Mouse (Mus musculus) MEL (cell line): ENCODE results near the gene Isca1. TPM values are rescaled to one million over a fixed set of nuclear protein-coding genes. Genes with fewer than 3 reads are reported as not detected.

ENCODE experiments used
- DNase-seq: peaks from one replicate; pipeline ENCODE4 v3.0.0; 2011; ENCODE audit warnings: low read depth, low spot score
- H3K27ac ChIP-seq: 2 replicates; pipeline ENCODE4 v1.5.1; 2012; ENCODE audit warnings: low read depth, mild to moderate bottlenecking, control low read depth, low read length, moderate library complexity; ENCODE audit not compliant: control insufficient read depth
- H3K27me3 ChIP-seq, 2 experiments: fragments of 150-350 bp in 1 of 2; sonication (generic) in 1 of 2; 2 replicates each; pipeline ENCODE4 v1.6.1; 2012; ENCODE audit warnings: low read length in 2 of 2, mild to moderate bottlenecking in 2 of 2, improper control_type of control experiment in 1 of 2, moderate library complexity in 1 of 2; ENCODE audit not compliant: insufficient read depth in 2 of 2, control insufficient read depth in 1 of 2
- H3K36me3 ChIP-seq, 2 experiments: 2 replicates each; pipeline ENCODE4 v1.6.1; 2012 to 2014; ENCODE audit warnings: low read length in 2 of 2, improper control_type of control experiment in 1 of 2, inconsistent platforms in 1 of 2, mild to moderate bottlenecking in 1 of 2; ENCODE audit not compliant: insufficient read depth in 2 of 2, control insufficient read depth in 1 of 2
- H3K4me1 ChIP-seq, 2 experiments: fragments of 150-350 bp in 1 of 2; sonication (generic) in 1 of 2; 2 replicates each; pipeline ENCODE4 v1.6.1; 2012; ENCODE audit warnings: low read length in 2 of 2, improper control_type of control experiment in 1 of 2, mild to moderate bottlenecking in 1 of 2; ENCODE audit not compliant: insufficient read depth in 2 of 2, control insufficient read depth in 1 of 2
- H3K4me3 ChIP-seq, 2 experiments: fragments of 150-350 bp in 1 of 2; sonication (generic) in 1 of 2; 2 replicates each; pipeline ENCODE4 v1.5.1; 2012; ENCODE audit warnings: low read depth in 2 of 2, low read length in 2 of 2, mild to moderate bottlenecking in 2 of 2, moderate library complexity in 2 of 2, control low read depth in 1 of 2, improper control_type of control experiment in 1 of 2; ENCODE audit not compliant: control insufficient read depth in 1 of 2, insufficient read depth in 1 of 2
- H3K79me2 ChIP-seq: 2 replicates; pipeline ENCODE4 v1.6.1; 2012; ENCODE audit warnings: mild to moderate bottlenecking, low read length, moderate library complexity; ENCODE audit not compliant: control insufficient read depth, poor library complexity, insufficient read depth
- H3K9ac ChIP-seq: 2 replicates; pipeline ENCODE4 v1.6.1; 2012; ENCODE audit warnings: low read depth, mild to moderate bottlenecking, control low read depth, low read length, moderate library complexity; ENCODE audit not compliant: control insufficient read depth, poor library complexity, severe bottlenecking
- H3K9me3 ChIP-seq: fragments of 150-350 bp; sonication (generic); replicated peaks from 2 replicates; pipeline ENCODE4 v1.6.1; 2012; ENCODE audit warnings: mild to moderate bottlenecking, low read length, improper control_type of control experiment, moderate library complexity; ENCODE audit not compliant: insufficient read depth
- BHLHE40 ChIP-seq: IDR thresholded peaks from 2 replicates; pipeline ENCODE4 v1.6.1; 2012; ENCODE audit warnings: low read depth, mild to moderate bottlenecking, inconsistent platforms, low read length, improper control_type of control experiment, borderline replicate concordance
- CHD1 ChIP-seq: IDR thresholded peaks from 2 replicates; pipeline ENCODE4 v1.6.1; 2012; ENCODE audit warnings: low read depth, mild to moderate bottlenecking, inconsistent platforms, low read length, improper control_type of control experiment
- CHD2 ChIP-seq: IDR thresholded peaks from 2 replicates; pipeline ENCODE4 v1.6.1; 2011; ENCODE audit warnings: low read length, improper control_type of control experiment
- CTCF ChIP-seq, 3 experiments: IDR thresholded peaks in 2 of 3; conservative IDR thresholded peaks in 1 of 3; 2 replicates each; pipeline ENCODE4 v1.5.1; 2011 to 2012; ENCODE audit warnings: low read length in 3 of 3, low read depth in 2 of 3, mild to moderate bottlenecking in 2 of 3, improper control_type of control experiment in 1 of 3, inconsistent platforms in 1 of 3, mixed read lengths in 1 of 3, moderate library complexity in 1 of 3; ENCODE audit not compliant: control insufficient read depth in 1 of 3, insufficient read depth in 1 of 3, poor library complexity in 1 of 3, severe bottlenecking in 1 of 3
- E2F4 ChIP-seq: IDR thresholded peaks from 2 replicates; pipeline ENCODE4 v1.6.1; 2011; ENCODE audit warnings: low read depth, low read length, improper control_type of control experiment, borderline replicate concordance
- ELF1 ChIP-seq: IDR thresholded peaks from 2 replicates; pipeline ENCODE4 v1.6.1; 2014; ENCODE audit warnings: low read depth, mild to moderate bottlenecking, inconsistent platforms, low read length, improper control_type of control experiment, moderate library complexity
- EP300 ChIP-seq, 2 experiments: IDR thresholded peaks; 2 replicates each; pipeline ENCODE4 v1.6.1; 2011; ENCODE audit warnings: improper control_type of control experiment in 2 of 2, low read length in 2 of 2, low read depth in 1 of 2, mild to moderate bottlenecking in 1 of 2
- ETS1 ChIP-seq: IDR thresholded peaks from 2 replicates; pipeline ENCODE4 v1.6.1; 2012; ENCODE audit warnings: low read depth, mild to moderate bottlenecking, inconsistent platforms, low read length, improper control_type of control experiment, moderate library complexity
- GABPA ChIP-seq: IDR thresholded peaks from 2 replicates; pipeline ENCODE4 v1.6.1; 2012; ENCODE audit warnings: low read depth, mild to moderate bottlenecking, inconsistent platforms, low read length, improper control_type of control experiment, moderate library complexity
- GATA1 ChIP-seq: IDR thresholded peaks from 2 replicates; pipeline ENCODE4 v1.6.1; 2011; ENCODE audit warnings: low read depth, low read length, improper control_type of control experiment
- HCFC1 ChIP-seq: IDR thresholded peaks from 2 replicates; pipeline ENCODE4 v1.6.1; 2012; ENCODE audit warnings: low read depth, mild to moderate bottlenecking, inconsistent platforms, low read length, improper control_type of control experiment, moderate library complexity
- JUND ChIP-seq: IDR thresholded peaks from 2 replicates; pipeline ENCODE4 v1.6.1; 2011; ENCODE audit warnings: low read depth, mild to moderate bottlenecking, improper control_type of control experiment, low read length
- MAFK ChIP-seq: IDR thresholded peaks from 2 replicates; pipeline ENCODE4 v1.6.1; 2011; ENCODE audit warnings: low read depth, mild to moderate bottlenecking, low read length, improper control_type of control experiment, borderline replicate concordance
- MAX ChIP-seq: IDR thresholded peaks from 2 replicates; pipeline ENCODE4 v1.6.1; 2011; ENCODE audit warnings: low read length, improper control_type of control experiment
- MAZ ChIP-seq: IDR thresholded peaks from 2 replicates; pipeline ENCODE4 v1.6.1; 2012; ENCODE audit warnings: low read depth, mild to moderate bottlenecking, inconsistent platforms, low read length, improper control_type of control experiment
- MEF2A ChIP-seq: IDR thresholded peaks from 2 replicates; pipeline ENCODE4 v1.6.1; 2014; ENCODE audit warnings: low read depth, mild to moderate bottlenecking, inconsistent platforms, low read length, improper control_type of control experiment; ENCODE audit not compliant: poor library complexity, insufficient replicate concordance, severe bottlenecking; ENCODE audit errors: extremely low read depth
- MXI1 ChIP-seq: IDR thresholded peaks from 2 replicates; pipeline ENCODE4 v1.6.1; 2011; ENCODE audit warnings: mild to moderate bottlenecking, low read depth, low read length, improper control_type of control experiment
- MYC ChIP-seq: IDR thresholded peaks from 2 replicates; pipeline ENCODE4 v1.6.1; 2011; ENCODE audit warnings: low read depth, mild to moderate bottlenecking, low read length, improper control_type of control experiment, moderate library complexity
- NRF1 ChIP-seq: IDR thresholded peaks from 2 replicates; pipeline ENCODE4 v1.6.1; 2014; ENCODE audit warnings: low read depth, mild to moderate bottlenecking, inconsistent platforms, low read length, improper control_type of control experiment, moderate library complexity; ENCODE audit not compliant: poor library complexity, insufficient read depth, severe bottlenecking
- POLR2A ChIP-seq, 2 experiments: IDR thresholded peaks; 2 replicates each; pipeline ENCODE4 v1.6.1; 2011 to 2012; ENCODE audit warnings: low read length in 2 of 2, mild to moderate bottlenecking in 2 of 2, control low read depth in 1 of 2, improper control_type of control experiment in 1 of 2, low read depth in 1 of 2, moderate library complexity in 1 of 2; ENCODE audit not compliant: control insufficient read depth in 1 of 2, insufficient read depth in 1 of 2, poor library complexity in 1 of 2
- POLR2AphosphoS2 ChIP-seq: IDR thresholded peaks from 2 replicates; pipeline ENCODE4 v1.6.1; 2011; ENCODE audit warnings: low read length, improper control_type of control experiment
- POLR2AphosphoS5 ChIP-seq: IDR thresholded peaks from 2 replicates; pipeline ENCODE4 v1.6.1; 2012; ENCODE audit warnings: low read depth, borderline replicate concordance, mild to moderate bottlenecking, inconsistent platforms, low read length, moderate library complexity, mixed read lengths
- RAD21 ChIP-seq: IDR thresholded peaks from 2 replicates; pipeline ENCODE4 v1.6.1; 2011; ENCODE audit warnings: mild to moderate bottlenecking, low read depth, low read length, improper control_type of control experiment
- RCOR1 ChIP-seq: IDR thresholded peaks from 2 replicates; pipeline ENCODE4 v1.6.1; 2012; ENCODE audit warnings: low read depth, mild to moderate bottlenecking, inconsistent platforms, low read length, improper control_type of control experiment
- SIN3A ChIP-seq: IDR thresholded peaks from 2 replicates; pipeline ENCODE4 v1.6.1; 2012; ENCODE audit warnings: low read length, improper control_type of control experiment, inconsistent platforms
- SMC3 ChIP-seq: IDR thresholded peaks from 2 replicates; pipeline ENCODE4 v1.6.1; 2011; ENCODE audit warnings: low read depth, low read length, improper control_type of control experiment
- TAL1 ChIP-seq: IDR thresholded peaks from 2 replicates; pipeline ENCODE4 v1.6.1; 2012; ENCODE audit warnings: mild to moderate bottlenecking, inconsistent platforms, low read length, moderate library complexity, mixed read lengths
- UBTF ChIP-seq: IDR thresholded peaks from 2 replicates; pipeline ENCODE4 v1.6.1; 2012; ENCODE audit warnings: low read depth, mild to moderate bottlenecking, inconsistent platforms, low read length, improper control_type of control experiment, moderate library complexity, borderline replicate concordance; ENCODE audit not compliant: insufficient read depth
- USF1 ChIP-seq: IDR thresholded peaks from 2 replicates; pipeline ENCODE4 v1.6.1; 2014; ENCODE audit warnings: low read depth, mild to moderate bottlenecking, inconsistent platforms, low read length, improper control_type of control experiment, moderate library complexity
- USF2 ChIP-seq, 2 experiments: IDR thresholded peaks; 2 replicates each; pipeline ENCODE4 v1.6.1; 2011 to 2012; ENCODE audit warnings: improper control_type of control experiment in 2 of 2, low read length in 2 of 2, borderline replicate concordance in 1 of 2, inconsistent platforms in 1 of 2, low read depth in 1 of 2, mild to moderate bottlenecking in 1 of 2; ENCODE audit not compliant: insufficient read depth in 1 of 2
- ZC3H11A ChIP-seq: IDR thresholded peaks from 2 replicates; pipeline ENCODE4 v1.6.1; 2012; ENCODE audit warnings: low read depth, mild to moderate bottlenecking, inconsistent platforms, low read length, improper control_type of control experiment
- ZKSCAN1 ChIP-seq: IDR thresholded peaks from 2 replicates; pipeline ENCODE4 v1.6.1; 2012; ENCODE audit warnings: low read depth, mild to moderate bottlenecking, inconsistent platforms, low read length, improper control_type of control experiment, moderate library complexity
- ZMIZ1 ChIP-seq: IDR thresholded peaks from 2 replicates; pipeline ENCODE4 v1.6.1; 2012; ENCODE audit warnings: low read depth, mild to moderate bottlenecking, inconsistent platforms, low read length, improper control_type of control experiment, moderate library complexity
- ZNF384 ChIP-seq: IDR thresholded peaks from 2 replicates; pipeline ENCODE4 v1.6.1; 2012; ENCODE audit warnings: low read depth, mild to moderate bottlenecking, inconsistent platforms, low read length, improper control_type of control experiment
- polyA plus RNA-seq, 2 experiments: library from polyadenylated mRNA; stranded (reverse) in 1 of 2; unstranded in 1 of 2; fragments of >175 nt in 1 of 2; fragments of >200 nt in 1 of 2; gene quantifications; 2 replicates each; pipeline versions ENCODE4 v1.2.1 to v1.2.4; 2012; ENCODE audit warnings: low replicate concordance in 2 of 2, low read depth in 1 of 2; ENCODE audit not compliant: insufficient read length in 2 of 2, insufficient read depth in 1 of 2, missing spikeins in 1 of 2
- total RNA-seq: library from RNA; depleted of rRNA; stranded (reverse); fragments of 300-350 nt; gene quantifications from 2 replicates; pipeline ENCODE4 v1.2.3, GENCODE M21; 2012; rRNA removed

The Isca1 gene
- total RNA-seq = 27.1 and 31.2 TPM in 2 replicates
- polyA plus RNA-seq = 10 to 100 TPM; 63.5 to 76.3 TPM

- Histone ChIP-seq H3K9ac (peak within 1 kb of the TSS; percentile 91), H3K4me1 (peaks cover 17 to 26% of the 10 kb centered on the region in 2 experiments; a peak in 3 of 4 replicates), H3K4me3 (peak within 1 kb of the TSS; percentile 82 to 98), H3K27me3 (no peaks in the 10 kb centered on the region), H3K79me2 (peaks cover 43% of the 10 kb centered on the region), H3K36me3 (peaks cover 7 to 34% of the 10 kb centered on the region in 2 experiments), H3K9me3 (no peaks in the 10 kb centered on the region), H3K27ac (peak within 1 kb of the TSS; percentile 100)
- peak; percentile 98 for DNase-seq
- TF ChIP-seq EP300 (IDR thresholded peaks at IDR 0.05; ENCODE audit: low read depth in 1 of 2, low read length in 2 of 2) (peak in 1 of 2 experiments; percentile 31; a peak in 2 of 4 replicates), ZNF384 (no peak), USF2 (IDR thresholded peaks at IDR 0.05; ENCODE audit: borderline replicate concordance in 1 of 2, insufficient read depth in 1 of 2, low read depth in 1 of 2, low read length in 2 of 2) (no peak), CTCF (IDR thresholded peaks at IDR 0.05 in 2 of 3, conservative IDR thresholded peaks at IDR 0.05 in 1 of 3; ENCODE audit: control insufficient read depth in 1 of 3, insufficient read depth in 1 of 3, low read depth in 2 of 3, low read length in 3 of 3, poor library complexity in 1 of 3, severe bottlenecking in 1 of 3) (no peak), SIN3A (peak; percentile 85), E2F4 (peak; percentile 28; the same call in 1 of the 2 replicates), UBTF (peak; percentile 82; the same call in 1 of the 2 replicates), MXI1 (peak; percentile 49), POLR2AphosphoS2 (no peak), USF1 (peak; percentile 53; the same call in 1 of the 2 replicates), GATA1 (no peak), RCOR1 (no peak), ZMIZ1 (peak; percentile 53), ZKSCAN1 (no peak), ZC3H11A (no peak), MAFK (no peak), MAZ (peak; percentile 21; the same call in 1 of the 2 replicates), CHD1 (no peak; the same call in none of the 2 replicates), SMC3 (no peak), HCFC1 (peak; percentile 85), POLR2AphosphoS5 (no peak; the same call in 1 of the 2 replicates), ETS1 (peak; percentile 72; the same call in 1 of the 2 replicates), JUND (no peak), MYC (no peak), BHLHE40 (no peak), NRF1 (peak; percentile 90), ELF1 (peak; percentile 96), MEF2A (no peak), GABPA (0 out of 2 replicates have a peak, but pooled peaks have one; percentile 13), POLR2A (IDR thresholded peaks at IDR 0.05; ENCODE audit: control insufficient read depth in 1 of 2, insufficient read depth in 1 of 2, low read depth in 1 of 2, low read length in 2 of 2, poor library complexity in 1 of 2) (peak; percentile 76 to 91), MAX (no peak; the same call in none of the 2 replicates), TAL1 (no peak), RAD21 (no peak), CHD2 (peak; percentile 42; the same call in 1 of the 2 replicates)
Observed at GRCm38 (mm10) chr13:59769296-59770163, at the start of gene Isca1. TSS of gene Isca1 (minus strand) at chr13:59769810.
